Mouse (Mus musculus) brown adipose tissue, adult 24 weeks (tissue): ENCODE data around the gene Crtc1. TPM values are rescaled to one million over a fixed set of nuclear protein-coding genes. Genes with fewer than 3 reads are reported as not detected.

ENCODE experiments used
- H3K27ac ChIP-seq: fragments of 200-500 bp; replicated peaks from 2 replicates; pipeline ENCODE4 v1.5.1; 2012; ENCODE audit warnings: low read depth, mild to moderate bottlenecking, low read length
- H3K4me1 ChIP-seq: fragments of 200-500 bp; 2 replicates; pipeline ENCODE4 v1.6.1; 2012; ENCODE audit warnings: low read length, mixed read lengths; ENCODE audit not compliant: control insufficient read depth, insufficient read depth, insufficient read length
- H3K4me3 ChIP-seq: fragments of 200-500 bp; 2 replicates; pipeline ENCODE4 v1.5.1; 2012; ENCODE audit warnings: low read depth, mild to moderate bottlenecking, low read length, moderate library complexity; ENCODE audit not compliant: insufficient read depth
- polyA plus RNA-seq: library from polyadenylated mRNA; stranded (reverse); fragments of >200 nt; gene quantifications from 2 replicates; pipeline ENCODE4 v1.2.4, GENCODE M21; 2012; ENCODE audit not compliant: missing spikeins, insufficient read depth, insufficient read length

Crtc1 gene
- polyA plus RNA-seq, 1 experiment = 4.5 TPM

DNA sequence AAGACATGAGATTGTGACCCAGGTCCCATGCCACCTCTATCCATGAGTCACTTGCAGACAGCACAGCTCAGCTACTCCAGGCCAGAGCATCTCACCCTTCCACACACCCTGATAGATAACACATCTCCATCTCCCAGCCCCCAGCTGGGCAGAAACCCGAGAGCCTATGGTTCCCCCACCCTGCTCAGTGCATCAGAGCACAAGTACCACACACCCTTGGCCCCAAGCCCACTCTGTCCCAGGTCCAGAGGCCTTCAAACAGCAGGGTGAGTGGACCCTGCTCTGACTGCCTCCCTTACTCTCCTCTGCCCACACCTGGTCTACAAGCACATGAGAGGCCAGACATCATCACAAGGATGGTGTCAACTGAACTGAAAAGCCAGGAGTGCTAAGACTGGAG, 28.5 kb upstream of the Crtc1 start:
- Histone ChIP-seq H3K4me1 (peaks cover 39% of the 10 kb centered on the region), H3K4me3 (no peak overlapping the region), H3K27ac (no peak overlapping the region)

- peaks cover 39% of the 10 kb centered on the region for H3K4me1 ChIP-seq
- 0 out of 2 replicates have a peak overlapping the region, but pooled peaks have one; percentile 0 for H3K27ac ChIP-seq
- H3K4me3 ChIP-seq = 0 out of 2 replicates have a peak overlapping the region, but pooled peaks have one; percentile 1
Observed at GRCm38 (mm10) chr8:70467229-70467725, 27.9 kb upstream of the Crtc1 start.

GRCm38 (mm10) chr8:70466771-70467170, 27.4 kb upstream of the Crtc1 start:
- Histone ChIP-seq H3K27ac (peak overlapping the region; percentile 19; the same call in 1 of the 2 replicates), H3K4me3 (0 out of 2 replicates have a peak overlapping the region, but pooled peaks have one; percentile 1), H3K4me1 (peaks cover 39% of the 10 kb centered on the region)

DNA sequence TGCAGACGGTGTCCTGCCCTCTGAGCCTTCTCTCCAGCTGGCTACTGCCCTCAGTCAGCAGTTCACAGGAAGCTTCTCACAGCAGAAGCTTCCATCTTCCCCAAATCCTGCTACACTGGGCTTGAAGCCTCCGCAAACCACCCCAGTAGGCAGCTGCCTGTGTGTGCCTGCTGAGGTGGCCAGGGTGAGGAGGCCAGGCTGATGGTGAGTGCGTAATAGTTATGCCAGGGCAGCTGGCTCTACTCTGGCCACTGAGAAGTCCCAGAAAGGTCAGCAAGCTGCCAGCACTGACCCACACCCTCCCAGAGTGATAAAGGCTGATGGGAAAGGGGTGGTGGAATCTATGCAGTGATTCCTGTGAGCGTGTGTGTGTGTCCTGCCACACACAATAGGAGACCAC, 26.9 kb upstream of the Crtc1 start:
- Histone ChIP-seq H3K4me1 (peaks cover 39% of the 10 kb centered on the region), H3K4me3 (no peak overlapping the region), H3K27ac (peak overlapping the region; percentile 19; the same call in 1 of the 2 replicates)

- Histone ChIP-seq H3K4me1 (peaks cover 39% of the 10 kb centered on the region), H3K27ac (no peak overlapping the region), H3K4me3 (no peak overlapping the region)
Observed at GRCm38 (mm10) chr8:70465701-70466100, 26.3 kb upstream of the Crtc1 start.

DNA sequence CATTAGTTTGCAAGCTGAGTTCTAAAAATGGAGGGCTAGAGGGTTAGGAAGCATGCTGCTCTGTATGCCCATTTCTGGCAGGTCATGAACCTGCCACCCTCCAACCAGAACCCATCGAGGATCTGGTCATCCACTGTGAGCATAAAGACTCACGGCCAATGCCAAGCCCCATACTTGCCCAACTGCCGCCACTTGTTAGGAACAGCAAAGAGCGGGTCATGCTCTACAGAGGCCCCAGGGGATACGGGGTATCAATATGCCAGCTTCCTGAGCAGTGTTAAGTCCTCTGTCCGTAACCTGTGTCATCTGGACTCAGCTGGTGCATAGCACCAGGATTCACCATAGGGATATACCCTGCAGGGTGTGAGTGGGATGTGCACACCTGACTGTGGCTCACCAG, 24.8 kb upstream of the Crtc1 start:
- Histone ChIP-seq H3K27ac (no peak overlapping the region), H3K4me1 (peaks cover 34% of the 10 kb centered on the region), H3K4me3 (no peak overlapping the region)

- H3K4me1 ChIP-seq = peaks cover 29% of the 10 kb centered on the region
- H3K27ac ChIP-seq = no peak overlapping the region
- H3K4me3 ChIP-seq = no peak overlapping the region
Observed at GRCm38 (mm10) chr8:70463306-70463705, 23.9 kb upstream of the Crtc1 start.

DNA sequence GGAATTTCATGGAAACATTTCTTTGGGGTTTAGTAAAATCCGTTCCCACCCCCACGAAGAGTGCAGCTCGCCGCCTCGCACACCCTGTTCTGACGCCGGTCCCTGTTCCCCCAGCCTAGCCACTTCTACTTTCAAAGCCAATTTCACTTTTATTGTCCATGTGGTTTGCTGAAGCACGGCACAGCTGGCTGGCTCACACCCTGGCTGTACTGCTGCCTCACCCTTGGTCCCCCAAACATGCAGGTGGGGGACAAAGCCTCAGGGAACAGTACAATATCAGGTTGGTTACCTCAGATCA, 23.1 kb upstream of the Crtc1 start:
- Histone ChIP-seq H3K4me1 (peaks cover 21% of the 10 kb centered on the region), H3K27ac (no peak overlapping the region), H3K4me3 (no peak overlapping the region)

DNA sequence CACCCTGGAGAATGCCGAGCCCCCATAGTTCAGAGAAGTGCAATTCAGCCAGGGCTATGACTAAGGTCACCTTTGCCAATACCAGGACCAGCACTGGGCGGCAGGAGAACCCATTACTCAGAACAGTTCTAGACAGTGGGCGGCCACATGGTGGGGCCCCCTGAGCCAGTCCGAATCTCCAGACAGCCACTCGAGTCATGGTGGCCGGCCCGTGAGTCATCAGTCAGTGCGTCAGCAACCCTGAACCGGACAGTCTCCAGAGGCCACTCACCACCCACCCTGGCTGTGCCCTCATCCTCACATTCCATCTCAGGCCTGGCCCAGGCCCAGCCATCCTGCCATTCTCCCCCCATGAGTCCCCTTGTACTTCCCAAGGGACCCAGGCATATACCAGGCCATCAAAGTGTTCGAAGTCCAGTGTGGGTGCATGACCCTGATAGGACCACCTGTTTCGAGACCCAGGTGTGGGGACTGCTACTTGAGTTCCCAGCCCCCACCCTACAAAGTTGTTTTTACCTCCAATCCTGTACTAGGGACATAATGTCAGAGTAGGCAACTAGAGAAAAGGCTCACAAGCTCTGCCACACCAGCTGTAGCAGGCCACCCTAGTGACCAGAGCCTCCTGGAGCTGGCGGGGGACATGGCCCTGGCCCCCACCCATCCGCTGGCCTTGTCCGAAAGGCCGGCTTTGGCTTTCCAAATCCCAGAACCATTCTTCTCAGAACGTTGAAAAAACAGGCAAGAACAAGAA, 22.6 kb upstream of the Crtc1 start:
- no peak overlapping the region for H3K4me3 ChIP-seq
- H3K4me1 ChIP-seq = peaks cover 15% of the 10 kb centered on the region
- H3K27ac ChIP-seq = peak overlapping the region; percentile 12; the same call in 1 of the 2 replicates

DNA sequence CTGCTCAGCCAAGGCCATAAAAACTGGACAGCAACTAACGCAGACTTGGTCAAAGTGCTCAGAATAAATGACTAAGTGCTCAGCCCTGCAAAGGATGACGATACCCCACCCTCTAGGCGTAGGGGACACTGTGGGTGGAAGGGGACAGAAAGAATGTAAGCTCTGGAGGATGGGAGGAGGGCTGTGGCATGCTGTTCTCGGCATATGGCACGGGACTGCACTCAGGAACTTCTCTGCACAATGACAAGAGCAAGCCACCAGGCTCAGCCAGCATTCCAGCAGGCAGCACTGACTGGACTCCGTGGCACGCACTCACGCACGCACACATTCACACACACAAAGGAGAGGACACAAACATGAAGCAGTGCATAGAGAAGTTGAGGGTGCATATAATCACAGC, 21.2 kb upstream of the Crtc1 start:
- H3K4me3 ChIP-seq = no peak overlapping the region
- no peak overlapping the region for H3K27ac ChIP-seq
- peaks cover 4% of the 10 kb centered on the region for H3K4me1 ChIP-seq

DNA sequence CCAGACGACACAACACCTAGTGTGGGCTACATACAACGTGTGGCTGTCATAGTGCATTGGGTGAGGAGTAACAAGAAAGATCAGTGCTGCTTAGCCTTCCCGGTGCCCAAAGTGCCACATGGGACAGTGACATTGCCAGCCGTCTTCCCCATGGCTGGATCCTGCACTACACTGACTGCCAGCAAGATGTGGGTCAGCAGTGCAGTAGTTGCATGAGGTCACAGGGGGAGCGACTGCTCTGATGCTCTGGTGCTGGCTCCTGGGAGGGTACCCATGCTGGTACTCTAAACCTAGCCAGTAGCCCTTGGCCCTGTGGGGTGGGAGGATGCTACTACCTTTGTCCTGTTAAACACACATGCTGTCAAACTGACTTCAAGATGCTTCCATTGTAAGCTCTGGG, 20.8 kb upstream of the Crtc1 start:
- no peak overlapping the region for H3K4me3 ChIP-seq
- H3K27ac ChIP-seq = no peak overlapping the region
- H3K4me1 ChIP-seq = peaks cover 6% of the 10 kb centered on the region

GRCm38 (mm10) chr8:70459636-70460035, 20.3 kb upstream of the Crtc1 start:
- H3K27ac ChIP-seq = no peak overlapping the region
- peaks cover 9% of the 10 kb centered on the region for H3K4me1 ChIP-seq
- no peak overlapping the region for H3K4me3 ChIP-seq

DNA sequence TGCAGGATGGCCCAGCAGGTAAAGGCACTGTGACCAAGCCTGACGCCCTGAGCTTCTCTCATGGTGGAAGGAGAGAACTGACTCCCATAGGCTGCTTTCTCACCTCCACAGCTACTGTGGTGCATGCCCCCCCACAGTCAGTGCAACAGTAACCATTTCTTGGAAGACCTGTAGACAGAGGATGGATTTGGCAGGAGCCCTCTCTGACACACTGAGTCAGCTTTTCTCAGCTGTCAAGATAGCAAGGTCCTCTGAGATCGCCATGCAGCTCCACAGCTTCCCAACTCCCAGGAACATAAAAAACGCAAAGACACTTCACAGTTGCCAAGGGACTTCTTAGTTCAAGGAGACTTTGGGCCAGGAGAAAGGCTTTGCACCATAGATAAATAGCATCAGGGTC, 19.1 kb upstream of the Crtc1 start:
- Histone ChIP-seq H3K27ac (no peak overlapping the region), H3K4me3 (no peak overlapping the region), H3K4me1 (peaks cover 14% of the 10 kb centered on the region)

- Histone ChIP-seq H3K4me1 (peaks cover 14% of the 10 kb centered on the region), H3K4me3 (no peak overlapping the region), H3K27ac (no peak overlapping the region)
Observed at GRCm38 (mm10) chr8:70457882-70458281, 18.5 kb upstream of the Crtc1 start.

DNA sequence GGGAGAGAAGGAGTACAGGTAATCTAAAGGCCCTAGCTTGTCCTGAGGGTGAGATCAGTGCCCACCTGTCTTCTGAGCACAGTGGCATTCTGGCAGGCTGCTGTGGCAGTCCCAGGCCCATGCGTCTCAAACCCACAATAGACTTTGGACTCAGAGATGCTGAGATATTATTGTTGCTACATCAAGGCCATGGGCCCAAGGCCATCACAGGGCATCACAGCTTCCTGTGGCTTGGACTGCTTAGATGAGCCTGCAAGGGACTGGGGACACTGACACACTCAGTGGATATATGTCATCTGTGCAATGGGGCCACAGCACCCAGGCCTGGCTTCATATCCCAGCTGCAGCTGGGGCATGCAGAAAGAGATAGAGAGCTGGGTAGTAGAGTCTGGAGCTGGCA, 17.6 kb upstream of the Crtc1 start:
- peaks cover 14% of the 10 kb centered on the region for H3K4me1 ChIP-seq
- H3K27ac ChIP-seq = no peak overlapping the region
- H3K4me3 ChIP-seq = no peak overlapping the region

GRCm38 (mm10) chr8:70453852-70454251, 14.5 kb upstream of the Crtc1 start:
- H3K27ac ChIP-seq = no peak overlapping the region
- H3K4me3 ChIP-seq = no peak overlapping the region
- H3K4me1 ChIP-seq = peaks cover 11% of the 10 kb centered on the region
